Mouse (Mus musculus): Measurements from ENCODE around the gene Slc35e1. TPM values are rescaled to one million over a fixed set of nuclear protein-coding genes. Genes with fewer than 3 reads are reported as not detected.

The Slc35e1 gene
- total and polyA plus RNA-seq, 3 experiments = 30.4 to 31.7 TPM; not detected in 1

- Histone ChIP-seq H3K4me1 (ENCODE audit: control insufficient read depth in 1 of 2, insufficient read depth in 2 of 2, low read length in 2 of 2) (peaks cover 0 to 8% of the 10 kb centered on the region in 2 experiments; a peak in 2 of 4 replicates), H3K27me3 (ENCODE audit: control insufficient read depth in 1 of 2, insufficient read depth in 2 of 2, low read length in 2 of 2) (no peaks in the 10 kb centered on the region), H3K4me3 (ENCODE audit: control insufficient read depth in 1 of 2, insufficient read depth in 1 of 2, low read depth in 2 of 2, low read length in 2 of 2) (no peak overlapping the region), H3K9ac (ENCODE audit: control insufficient read depth, low read depth, low read length, poor library complexity, severe bottlenecking) (no peak overlapping the region), H3K27ac (ENCODE audit: control insufficient read depth, low read depth, low read length) (no peak overlapping the region), H3K79me2 (ENCODE audit: control insufficient read depth, insufficient read depth, low read length, poor library complexity) (peaks cover 8% of the 10 kb centered on the region), H3K36me3 (ENCODE audit: control insufficient read depth in 1 of 2, insufficient read depth in 2 of 2, low read length in 2 of 2) (peaks cover 3 to 13% of the 10 kb centered on the region in 2 experiments), H3K9me3 (replicated peaks; ENCODE audit: insufficient read depth, low read length) (no peaks in the 10 kb centered on the region)
- no peak for DNase-seq (ENCODE audit: low read depth, low spot score)
- no peak for TF ChIP-seq SIN3A (IDR thresholded peaks at IDR 0.05; ENCODE audit: low read length)
- TF ChIP-seq NRF1 (IDR thresholded peaks at IDR 0.05; ENCODE audit: insufficient read depth, low read depth, low read length, poor library complexity, severe bottlenecking) = no peak
- no peak for TF ChIP-seq CTCF (IDR thresholded peaks at IDR 0.05 in 2 of 3, conservative IDR thresholded peaks at IDR 0.05 in 1 of 3; ENCODE audit: control insufficient read depth in 1 of 3, insufficient read depth in 1 of 3, low read depth in 2 of 3, low read length in 3 of 3, poor library complexity in 1 of 3, severe bottlenecking in 1 of 3)
- TF ChIP-seq BHLHE40 (IDR thresholded peaks at IDR 0.05; ENCODE audit: borderline replicate concordance, low read depth, low read length) = no peak
- no peak for TF ChIP-seq ZNF384 (IDR thresholded peaks at IDR 0.05; ENCODE audit: low read depth, low read length)
- TF ChIP-seq E2F4 (IDR thresholded peaks at IDR 0.05; ENCODE audit: borderline replicate concordance, low read depth, low read length) = no peak
- no peak for TF ChIP-seq CHD1 (IDR thresholded peaks at IDR 0.05; ENCODE audit: low read depth, low read length)
- no peak for TF ChIP-seq ETS1 (IDR thresholded peaks at IDR 0.05; ENCODE audit: low read depth, low read length)
- TF ChIP-seq EP300 (IDR thresholded peaks at IDR 0.05; ENCODE audit: low read depth in 1 of 2, low read length in 2 of 2) = no peak
- no peak for TF ChIP-seq ZKSCAN1 (IDR thresholded peaks at IDR 0.05; ENCODE audit: low read depth, low read length)
- no peak for TF ChIP-seq USF2 (IDR thresholded peaks at IDR 0.05; ENCODE audit: borderline replicate concordance in 1 of 2, insufficient read depth in 1 of 2, low read depth in 1 of 2, low read length in 2 of 2)
- no peak for TF ChIP-seq MYB (IDR thresholded peaks at IDR 0.05; ENCODE audit: low read depth, low read length)
Measured at GRCm38 (mm10) chr8:72487014-72487413, 5.4 kb downstream of the Slc35e1 start.

- Histone ChIP-seq H3K4me1 (ENCODE audit: control insufficient read depth in 1 of 2, insufficient read depth in 2 of 2, low read length in 2 of 2) (no peaks in the 10 kb centered on the region; a peak in 1 of 4 replicates), H3K27me3 (ENCODE audit: control insufficient read depth in 1 of 2, insufficient read depth in 2 of 2, low read length in 2 of 2) (no peaks in the 10 kb centered on the region), H3K79me2 (ENCODE audit: control insufficient read depth, insufficient read depth, low read length, poor library complexity) (no peaks in the 10 kb centered on the region; the same call in 1 of the 2 replicates), H3K4me3 (ENCODE audit: control insufficient read depth in 1 of 2, insufficient read depth in 1 of 2, low read depth in 2 of 2, low read length in 2 of 2) (no peak overlapping the region), H3K9ac (ENCODE audit: control insufficient read depth, low read depth, low read length, poor library complexity, severe bottlenecking) (no peak overlapping the region), H3K9me3 (replicated peaks; ENCODE audit: insufficient read depth, low read length) (no peaks in the 10 kb centered on the region), H3K36me3 (ENCODE audit: control insufficient read depth in 1 of 2, insufficient read depth in 2 of 2, low read length in 2 of 2) (peaks cover 3 to 13% of the 10 kb centered on the region in 2 experiments), H3K27ac (ENCODE audit: control insufficient read depth, low read depth, low read length) (no peak overlapping the region)
- DNase-seq (ENCODE audit: low read depth, low spot score) = peak; percentile 37
- TF ChIP-seq ETS1 (IDR thresholded peaks at IDR 0.05; ENCODE audit: low read depth, low read length) (0 out of 2 replicates have a peak, but pooled peaks have one; percentile 27), MAZ (IDR thresholded peaks at IDR 0.05; ENCODE audit: low read depth, low read length) (no peak), KAT2A (conservative IDR thresholded peaks at IDR 0.05; ENCODE audit: low read depth, low read length) (no peak), UBTF (IDR thresholded peaks at IDR 0.05; ENCODE audit: borderline replicate concordance, insufficient read depth, low read depth, low read length) (no peak), RAD21 (IDR thresholded peaks at IDR 0.05; ENCODE audit: low read depth, low read length) (no peak), ZNF384 (IDR thresholded peaks at IDR 0.05; ENCODE audit: low read depth, low read length) (0 out of 2 replicates have a peak, but pooled peaks have one; percentile 35), ZMIZ1 (IDR thresholded peaks at IDR 0.05; ENCODE audit: low read depth, low read length) (no peak), EP300 (IDR thresholded peaks at IDR 0.05; ENCODE audit: low read depth in 1 of 2, low read length in 2 of 2) (no peak)
Measured at GRCm38 (mm10) chr8:72485456-72486199, 6.8 kb downstream of the Slc35e1 start.

All from MEL (cell line).